8 mouse cellular contexts compared by ENCODE assay signal in the genomic region with DNA sequence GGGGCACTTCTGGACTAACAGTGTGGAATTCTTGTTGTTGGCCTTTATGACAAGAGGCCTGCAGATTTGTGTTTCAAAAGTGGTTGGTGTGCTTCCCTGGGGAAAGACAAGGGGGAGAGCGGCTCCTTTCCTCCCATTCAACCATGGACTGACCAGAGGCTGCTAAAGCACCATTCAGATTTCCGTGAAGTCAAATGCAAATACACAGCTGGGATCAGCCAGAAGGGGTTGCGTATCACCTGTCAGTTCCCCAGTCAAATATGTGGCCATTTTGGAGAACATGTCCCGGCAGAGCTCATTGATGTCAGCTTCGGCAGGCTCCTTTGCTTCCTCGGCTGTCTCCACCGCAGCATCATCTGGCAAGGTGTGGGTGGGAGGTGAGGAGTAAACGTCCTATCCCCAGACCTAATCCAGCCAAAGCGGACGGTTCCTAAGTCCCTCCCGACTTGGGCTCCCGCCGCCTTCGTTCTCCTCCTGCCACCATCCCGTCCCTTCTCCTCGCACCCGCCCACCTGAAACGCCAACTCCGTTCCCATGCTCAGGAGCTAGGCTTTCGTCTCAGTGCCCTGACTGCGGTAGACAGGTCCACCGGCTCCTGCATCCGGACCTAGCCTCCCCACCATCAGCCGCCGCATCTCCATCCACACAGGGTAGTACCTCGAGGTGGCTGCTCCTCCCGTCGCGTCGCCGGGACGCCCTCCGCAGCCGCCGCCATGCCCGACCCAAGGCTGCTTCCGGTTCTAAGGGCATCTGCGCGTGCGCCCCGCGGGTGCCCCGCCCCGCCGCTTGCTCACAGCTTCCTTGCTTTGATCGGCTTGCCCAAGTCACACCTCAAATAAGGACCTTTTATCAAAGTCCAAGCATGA. TPM values are rescaled to one million over a fixed set of nuclear protein-coding genes. Genes with fewer than 3 reads are reported as not detected.
DNase-seq lines count a peak whose midpoint lies in the region; ATAC-seq and TF ChIP-seq lines count a peak whose summit lies in the region.

A gene (minus strand): TSS at position 745 of the 866 bp plus-strand sequence.

- H3K9me3 ChIP-seq in forebrain, embryonic 15.5 days: no peaks in the 10 kb centered on the region

- peak within 1 kb of the TSS; percentile 85 for H3K9ac ChIP-seq in forebrain, embryonic 15.5 days (replicated peaks)

- peak; percentile 85 for DNase-seq in ES-CJ7 (ENCODE audit: low read depth, low spot score)
- DNase-seq in cerebellum, adult 11 months: peak; percentile 87
- peak; percentile 78 for DNase-seq in heart, postnatal 25 days (ENCODE audit: low spot score)
- DNase-seq in layer of hippocampus, adult 18-20 months (ENCODE audit: low spot score in 2 of 2): peak; percentile 87 to 93
- DNase-seq in lung, adult 2 months: peak; percentile 87
- DNase-seq in thymus, adult 18-20 months: peak; percentile 79 to 81

- peak within 1 kb of the TSS; percentile 73 for H3K27ac ChIP-seq in forebrain, embryonic 15.5 days (replicated peaks)

- peak; percentile 96 for ATAC-seq in forebrain, embryonic 15.5 days (replicated peaks)
- peak; percentile 73 for ATAC-seq in neutrophil, adult 5-6 weeks (ENCODE audit: extremely low read depth, insufficient number of reproducible peaks, low FRiP score, poor library complexity, severe bottlenecking)

- peak; percentile 59; the same call in 1 of the 2 replicates for TF ChIP-seq POLR2A in lung, adult 2 months (IDR thresholded peaks at IDR 0.05; ENCODE audit: borderline replicate concordance, extremely low read depth, low read depth, low read length)

- intact Hi-C loops in heart, postnatal 25 days (cut with DNase I): loop anchor here (5.0 kb wide), 1 partner anchor 101 kb away; no protein-coding TSS in a partner anchor

- H3K4me1 ChIP-seq in forebrain, embryonic 15.5 days: peaks cover 17% of the 10 kb centered on the region
- peaks cover 2% of the 10 kb centered on the region; the same call in 1 of the 2 replicates for H3K4me1 ChIP-seq in lung, adult 2 months (ENCODE audit: control insufficient read depth, insufficient read depth, low read length)

- H3K4me3 ChIP-seq in forebrain, embryonic 15.5 days: peak within 1 kb of the TSS; percentile 87
- peak within 1 kb of the TSS; percentile 87 for H3K4me3 ChIP-seq in lung, adult 2 months (replicated peaks; ENCODE audit: extremely low read depth, low read depth, low read length)

- 2% methylated on average over 46 of the region's 46 CpGs for WGBS in forebrain, embryonic 15.5 days
- 2% methylated on average over 46 of the region's 46 CpGs for WGBS in lung, adult 2 months

- no peak for TF ChIP-seq CTCF in lung, adult 2 months (IDR thresholded peaks at IDR 0.05; ENCODE audit: insufficient read depth, low read length)

- H3K36me3 ChIP-seq in forebrain, embryonic 15.5 days: peaks cover 22% of the 10 kb centered on the region

- peak within 1 kb of the TSS; percentile 81 for H3K4me2 ChIP-seq in forebrain, embryonic 15.5 days (replicated peaks)

- peaks cover 3% of the 10 kb centered on the region; the same call in 1 of the 2 replicates for H3K27me3 ChIP-seq in forebrain, embryonic 15.5 days

RNA-seq across cellular contexts. Expression of the gene that starts here (rescaled TPM):
- polyA plus RNA-seq in forebrain, embryonic 15.5 days (2015; fragmentation: Nextera tagmentation; extraction: Ambion mirVana): 145 and 149 TPM in 2 replicates
- total RNA-seq in heart, postnatal 25 days (2021): 10 to 100 TPM; 17.8 to 18.2 TPM
- total RNA-seq in layer of hippocampus, adult 18-20 months (2021): 10 to 100 TPM; 58.8 to 60.8 TPM
- 15.5 and 19.7 TPM in 2 replicates for polyA plus RNA-seq in lung, adult 2 months (2012; rRNA removed)
- 141 and 160 TPM in 2 replicates for total RNA-seq in neutrophil, adult 5-6 weeks (2017)

Comparison
In these comparisons a context has a peak if more than half of its experiments do, and no peak if none do; other contexts are left out.
1. Peak in every context shown above with its lines: DNase-seq, ATAC-seq, H3K4me3 ChIP-seq and H3K27ac ChIP-seq.